Mouse (Mus musculus): ENCODE measurements around the gene Tulp2.
"Not testable (repeated sequence)": the region's sequence is repeated elsewhere in the genome, so short reads cannot be mapped to it uniquely, and the experiment has no call there.

The Tulp2 gene

DNA sequence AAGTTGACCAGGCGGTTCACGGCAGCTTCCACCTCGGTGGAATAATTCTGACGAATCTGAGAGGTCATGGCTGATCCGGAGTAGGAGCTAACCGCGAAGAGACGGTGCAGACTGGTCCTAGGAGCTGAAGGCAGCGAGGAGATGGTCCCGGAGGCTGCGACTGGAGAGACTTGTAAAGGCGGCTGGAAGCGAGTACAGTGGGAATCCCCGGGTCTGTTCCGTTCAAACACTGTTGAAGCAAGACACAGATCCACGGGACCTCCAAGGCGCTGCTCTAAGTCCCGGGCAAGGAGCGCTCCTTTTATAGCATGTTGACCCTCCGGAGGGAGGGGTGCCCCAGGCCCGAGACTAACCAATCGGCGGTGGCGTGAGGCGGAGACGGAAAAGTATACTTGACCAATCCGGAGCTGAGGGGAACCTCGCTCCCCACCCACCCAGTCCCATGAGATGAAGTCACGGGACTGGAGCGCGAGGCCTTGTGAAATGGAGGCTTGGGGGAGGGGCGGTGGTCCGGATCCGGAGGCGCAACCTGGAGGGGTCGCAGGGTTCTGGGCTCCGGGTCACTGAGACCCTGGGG is 22.0 kb upstream of the Tulp2 start, which contains the start of gene Ftl1:
Gene Ftl1, minus strand, starts transcription at position 321 of the 577 bp plus-strand sequence.
- peak; percentile 88 to 89 for DNase-seq (ENCODE audit: low read depth in 2 of 2, low spot score in 2 of 2)

DNA sequence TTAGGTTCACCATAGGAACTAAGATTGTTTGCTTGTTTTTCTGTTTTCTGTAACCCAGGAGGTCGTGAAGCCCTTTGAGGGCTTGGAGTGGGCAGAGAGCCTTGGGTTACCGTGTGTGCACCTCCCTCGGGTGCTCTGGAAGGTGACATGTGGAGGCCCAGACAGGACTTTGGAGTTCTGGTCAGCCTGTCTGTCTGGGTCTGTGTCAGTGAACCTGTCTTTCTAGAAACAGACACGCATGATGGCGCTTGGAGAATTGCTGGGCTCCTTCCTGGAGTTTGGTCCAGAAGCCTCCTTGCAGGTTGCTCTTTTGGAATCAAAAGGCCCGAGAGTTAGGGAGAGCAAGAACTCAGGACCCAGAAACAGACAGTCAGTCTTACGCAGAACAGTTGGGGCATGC is 21.3 kb upstream of the Tulp2 start:
- DNase-seq (ENCODE audit: low read depth in 2 of 2, low spot score in 2 of 2), result no peak

DNA sequence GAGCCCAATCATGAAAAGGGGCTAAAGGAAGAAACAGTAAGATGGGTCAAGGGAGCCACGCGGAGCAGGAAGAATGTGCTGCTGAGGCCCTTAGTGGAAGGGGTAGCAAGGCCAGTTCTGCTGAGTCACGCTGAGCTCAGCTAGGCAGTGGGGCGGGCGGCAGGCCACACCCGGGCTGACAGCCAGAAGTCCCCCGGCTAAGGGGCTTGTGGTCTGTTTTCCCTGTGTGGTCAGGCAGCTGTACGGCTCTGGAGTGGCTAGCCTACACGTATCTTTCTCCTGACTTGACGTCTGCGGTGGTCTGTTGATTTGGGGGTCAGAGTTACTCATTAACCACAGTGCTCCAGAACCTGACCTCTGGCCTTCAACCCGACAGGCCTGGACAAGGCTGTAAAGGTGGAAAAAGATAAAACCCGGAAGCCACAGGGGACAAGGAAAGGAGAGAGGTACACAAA is 20.8 kb upstream of the Tulp2 start:
- no peak for DNase-seq (ENCODE audit: low read depth in 2 of 2, low spot score in 2 of 2)

DNA sequence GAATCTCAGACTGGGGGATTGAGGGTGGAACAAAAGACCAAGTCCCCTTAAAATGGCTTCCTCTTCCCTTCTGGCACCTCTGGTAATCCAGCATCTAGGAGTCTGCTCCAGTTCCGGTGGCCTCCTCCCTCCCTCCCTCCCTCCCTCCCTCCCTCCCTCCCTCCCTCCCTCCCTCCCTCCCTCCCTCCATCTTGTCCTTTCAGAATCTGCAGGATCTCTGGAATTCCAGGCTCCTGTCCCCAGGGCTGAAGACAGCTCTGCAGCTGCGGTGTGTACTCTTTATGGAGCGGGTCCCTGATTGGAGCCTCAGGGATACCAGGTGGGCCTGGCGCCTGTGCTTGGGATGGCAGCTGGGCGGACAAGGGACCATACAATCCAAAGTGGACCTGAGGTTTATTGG is 20.4 kb upstream of the Tulp2 start:
- DNase-seq (ENCODE audit: low read depth in 2 of 2, low spot score in 2 of 2), result no peak

DNA sequence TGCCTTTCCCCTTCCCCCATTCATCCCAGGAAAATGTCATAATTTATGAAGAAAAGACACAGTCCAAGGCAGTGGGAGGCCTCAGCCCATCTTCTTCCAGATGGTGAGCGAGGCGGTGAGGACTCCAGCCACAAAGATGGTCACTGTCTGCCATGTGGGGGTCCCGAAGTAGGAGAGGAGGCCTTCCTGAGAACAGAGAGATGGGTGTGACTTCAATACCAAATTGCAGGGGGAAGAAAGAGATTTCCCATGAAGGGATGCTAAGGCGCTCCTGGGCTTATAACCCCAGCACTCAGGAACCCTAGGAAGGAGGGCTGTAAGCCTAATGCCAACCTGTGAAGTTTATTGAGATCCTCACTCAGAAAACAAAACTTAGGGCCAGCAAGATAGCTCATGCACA is 19.9 kb upstream of the Tulp2 start:
- DNase-seq (ENCODE audit: low read depth in 2 of 2, low spot score in 2 of 2), result no peak

DNA sequence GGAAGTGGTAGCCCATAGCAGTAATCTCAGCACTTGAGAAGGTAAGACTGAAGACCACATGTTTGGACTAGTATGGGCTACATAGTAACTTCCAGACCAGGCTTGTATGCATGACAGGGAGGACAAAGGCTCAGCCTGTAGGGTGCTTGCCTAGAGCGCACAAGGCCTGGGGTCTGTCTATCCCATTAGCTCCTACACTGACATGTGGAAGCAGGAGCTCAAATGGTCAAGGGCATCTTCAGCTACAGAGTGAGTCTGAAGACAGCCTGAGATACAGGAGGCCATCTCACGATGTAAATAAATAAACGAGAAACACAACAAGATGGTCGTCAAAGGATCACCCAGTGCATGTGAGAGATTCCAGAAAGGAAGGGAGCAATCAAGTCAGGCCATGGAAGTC is 19.4 kb upstream of the Tulp2 start:
- no peak for DNase-seq (ENCODE audit: low read depth in 2 of 2, low spot score in 2 of 2)

DNA sequence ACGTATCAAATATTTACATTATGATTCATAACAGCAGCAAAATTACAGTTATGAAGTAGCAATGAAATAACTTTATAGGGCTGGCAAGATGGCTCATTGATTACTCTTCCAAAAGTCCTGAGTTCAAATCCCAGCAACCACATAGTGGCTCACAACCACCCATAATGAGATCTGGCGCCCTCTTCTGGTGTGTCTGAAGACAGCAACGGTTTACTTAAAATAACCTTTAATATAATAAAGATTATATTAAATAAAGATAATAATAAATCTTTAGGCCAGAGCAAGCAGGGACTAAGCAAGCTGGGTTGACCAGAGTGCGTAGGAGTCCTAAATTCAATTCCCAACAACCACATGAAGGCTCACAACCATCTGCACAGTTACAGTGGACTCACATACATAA is 18.8 kb upstream of the Tulp2 start:
- DNase-seq (ENCODE audit: low read depth in 2 of 2, low spot score in 2 of 2), result not testable (repeated sequence)

DNA sequence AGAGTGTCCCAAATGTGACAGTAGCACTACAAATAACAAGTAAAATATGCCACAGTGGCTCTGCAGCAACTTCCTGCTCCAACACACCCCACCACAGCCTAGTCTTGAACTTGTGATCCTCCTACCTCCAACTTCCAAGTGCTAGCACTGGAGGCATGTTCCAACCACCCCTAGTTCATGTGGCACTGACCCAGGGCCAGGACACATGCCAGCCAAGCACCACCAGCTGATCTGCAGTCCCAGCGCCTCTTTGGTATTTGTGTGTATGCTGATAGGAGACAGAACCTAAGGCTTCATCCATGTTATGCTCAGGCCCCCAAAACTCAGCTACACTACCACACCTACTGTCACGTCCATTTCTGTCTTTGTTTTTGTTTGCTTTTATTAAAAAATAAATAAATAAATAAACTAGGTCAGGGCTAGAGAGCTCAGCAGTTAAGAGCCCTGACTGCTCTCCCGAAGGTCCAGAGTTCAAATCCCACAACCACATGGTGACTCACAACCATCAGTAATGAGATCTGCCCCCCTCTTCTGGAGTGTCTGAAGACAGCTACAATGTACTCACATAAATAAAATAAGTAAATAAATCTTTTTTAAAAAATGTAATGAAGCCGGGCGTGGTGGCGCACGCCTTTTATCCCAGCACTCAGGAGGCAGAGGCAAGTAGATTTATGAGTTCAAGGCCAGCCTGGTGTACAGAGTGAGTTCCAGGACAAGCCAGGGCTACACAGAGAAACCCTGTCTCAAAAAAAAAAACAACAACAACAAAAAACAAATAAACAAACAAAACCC is 17.5 kb upstream of the Tulp2 start:
- no peak for DNase-seq (ENCODE audit: low read depth in 2 of 2, low spot score in 2 of 2)

DNA sequence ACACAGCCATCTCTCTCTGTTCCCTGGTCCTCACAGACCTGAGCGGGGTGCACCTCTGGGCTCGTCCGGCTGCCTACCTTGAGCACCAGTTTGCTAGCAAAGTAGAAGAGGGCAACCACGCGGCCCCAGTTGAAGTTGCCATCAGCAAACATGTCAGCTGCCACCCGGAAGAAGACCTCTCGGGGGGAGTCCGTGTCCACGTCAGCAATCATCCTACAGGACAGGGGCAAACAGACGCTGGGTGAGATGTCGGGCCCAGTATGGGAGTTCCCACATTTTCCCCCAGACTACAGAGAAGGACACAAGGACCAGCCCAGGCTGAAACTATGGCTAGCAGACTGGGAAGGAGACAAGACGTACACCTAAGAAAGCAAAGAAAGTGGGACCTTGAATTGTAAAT is 16.6 kb upstream of the Tulp2 start:
- DNase-seq (ENCODE audit: low read depth in 2 of 2, low spot score in 2 of 2), result no peak

DNA sequence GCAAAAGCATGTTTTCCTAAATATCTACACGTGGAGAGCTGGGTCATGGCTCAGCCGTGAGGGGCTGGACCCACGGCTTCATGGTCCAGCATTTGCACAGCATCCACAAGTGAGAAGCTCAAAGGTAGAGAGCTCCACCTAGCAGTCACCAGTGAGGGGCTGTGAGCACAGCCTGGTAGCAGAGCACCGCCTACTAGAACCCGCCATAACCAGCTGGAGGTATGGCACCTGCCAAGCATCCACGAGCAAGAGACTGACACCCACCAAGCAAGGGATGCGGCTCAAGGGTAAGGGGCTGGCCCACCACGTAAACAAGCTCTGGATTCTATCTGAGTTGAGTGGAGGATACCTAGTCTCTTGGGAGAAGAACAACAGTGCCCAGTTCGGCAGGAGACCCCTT is 16.1 kb upstream of the Tulp2 start:
- DNase-seq (ENCODE audit: low read depth in 2 of 2, low spot score in 2 of 2), result no peak

DNA sequence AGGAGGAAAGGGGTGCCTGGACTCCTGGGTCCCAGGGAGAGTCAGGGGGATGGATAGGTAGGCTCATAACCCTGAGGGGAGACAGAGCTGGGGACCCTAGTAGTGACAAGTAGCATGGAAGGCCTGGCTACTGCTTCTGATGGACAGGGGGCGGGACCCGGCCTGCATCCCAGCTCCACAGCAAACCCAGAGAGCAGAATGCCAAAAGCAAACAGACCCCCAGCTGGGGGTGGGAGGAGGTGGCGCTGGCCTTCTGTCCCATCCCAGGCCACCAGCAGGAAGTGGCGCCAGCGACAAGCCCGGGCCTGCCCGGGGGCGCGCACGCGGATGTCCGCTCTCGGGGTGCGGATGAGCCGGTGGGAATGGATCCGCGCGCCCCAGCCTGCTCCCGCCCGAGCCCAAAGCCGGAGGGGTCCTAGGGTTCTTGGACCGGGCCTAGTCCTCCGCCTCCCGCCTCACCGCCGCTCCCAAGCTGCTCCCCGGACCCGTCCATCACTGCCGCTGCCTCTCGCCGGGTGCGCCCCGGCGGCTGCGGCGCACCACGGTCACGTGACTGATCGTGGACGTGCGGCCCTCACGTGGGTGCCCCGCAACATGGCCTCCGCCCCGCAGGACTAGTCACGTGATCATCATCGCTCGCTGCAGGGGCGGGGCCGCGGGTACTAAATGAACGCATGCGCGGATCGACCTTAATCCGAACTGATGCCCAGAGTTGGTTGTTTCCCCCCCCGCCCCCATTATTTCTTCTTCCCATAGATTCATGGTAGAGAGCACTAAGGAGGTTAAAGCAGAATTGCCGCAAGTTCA is 15.2 kb upstream of the Tulp2 start, which contains the start of gene Bax:
Gene Bax, minus strand, starts transcription at position 616 of the 807 bp plus-strand sequence.
- peak; percentile 83 to 91 for DNase-seq (ENCODE audit: low read depth in 2 of 2, low spot score in 2 of 2)

DNA sequence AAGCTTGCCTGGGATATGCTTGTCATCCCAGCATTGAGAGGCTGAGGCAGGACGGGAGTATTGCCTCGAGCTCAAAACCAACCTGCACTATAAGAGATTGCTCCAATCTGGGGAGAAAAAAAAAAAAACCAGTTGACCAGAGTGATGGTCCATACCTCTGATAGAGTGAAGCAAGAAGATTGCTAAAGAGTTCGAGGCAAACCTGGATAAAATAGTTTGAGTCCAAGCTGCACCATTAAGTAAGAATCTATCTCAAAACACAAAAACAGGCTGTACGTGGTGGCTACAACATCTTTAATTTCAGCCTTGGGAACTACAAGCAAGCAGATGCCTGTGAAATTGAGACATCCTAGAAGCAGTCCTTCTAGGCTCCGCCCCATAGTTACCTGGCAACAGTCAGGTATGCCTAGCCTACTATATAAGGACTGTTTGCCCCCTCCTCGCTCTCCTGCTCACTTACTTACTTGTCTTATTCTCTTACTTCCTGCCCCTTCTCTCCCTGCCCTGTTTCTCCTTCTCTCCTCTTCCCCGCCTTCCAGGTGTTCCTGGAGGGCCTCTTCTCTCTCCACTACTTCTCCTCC is 14.5 kb upstream of the Tulp2 start:
- no peak for DNase-seq (ENCODE audit: low read depth in 2 of 2, low spot score in 2 of 2)

DNA sequence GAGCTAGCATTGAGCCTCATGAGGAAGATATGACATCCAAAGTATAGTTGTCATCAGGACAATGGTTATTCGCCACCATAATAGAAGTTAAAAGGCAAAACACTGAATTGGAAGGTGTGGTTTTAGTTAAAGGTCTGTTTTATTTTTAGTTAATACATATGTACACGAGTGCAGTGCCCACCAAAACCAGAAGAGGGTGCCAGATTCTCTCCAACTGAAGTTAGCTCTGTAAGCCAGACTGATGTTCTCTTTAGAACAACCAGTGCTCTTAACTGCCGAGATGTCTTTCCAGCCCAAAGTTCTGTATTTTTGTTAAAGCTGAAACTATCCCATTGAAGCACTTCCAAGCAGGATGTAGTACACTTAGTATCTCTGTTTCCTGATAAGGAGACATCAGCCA is 10.8 kb upstream of the Tulp2 start:
- DNase-seq (ENCODE audit: low read depth in 2 of 2, low spot score in 2 of 2), result peak; percentile 54 to 80

DNA sequence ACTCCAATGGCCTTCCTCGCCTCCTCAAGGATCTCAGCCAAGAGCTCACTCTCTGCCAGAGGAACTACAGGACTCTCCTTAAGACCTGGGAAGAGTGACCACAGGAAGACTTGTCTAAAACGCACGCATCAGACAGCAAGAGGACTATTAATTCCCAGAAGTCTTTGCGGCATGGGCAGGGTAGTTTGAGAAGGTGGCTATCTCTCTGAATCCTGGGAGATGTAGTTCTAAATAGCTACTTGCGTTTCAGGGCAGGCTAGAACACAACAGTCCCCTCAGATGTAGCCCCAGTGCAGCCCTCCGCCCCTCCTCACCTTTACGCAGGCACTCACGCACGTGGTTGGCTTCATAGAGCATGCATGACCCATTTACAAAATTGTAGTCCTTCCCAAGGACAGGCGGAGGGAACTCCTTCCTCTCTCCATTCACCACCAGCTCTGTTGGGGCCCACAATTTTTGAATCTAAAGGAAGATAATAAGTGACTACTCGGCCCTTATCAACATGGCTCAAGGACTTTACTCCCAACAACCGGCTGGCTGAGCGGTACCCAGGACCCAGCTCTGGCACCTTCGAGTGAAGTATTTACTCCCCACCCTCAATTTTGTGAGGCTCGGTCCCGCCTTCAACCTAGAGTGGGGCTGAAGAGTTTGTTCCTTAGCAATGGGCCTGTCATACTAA is 6.2 kb upstream of the Tulp2 start:
- DNase-seq (ENCODE audit: low read depth in 2 of 2, low spot score in 2 of 2), result no peak

DNA sequence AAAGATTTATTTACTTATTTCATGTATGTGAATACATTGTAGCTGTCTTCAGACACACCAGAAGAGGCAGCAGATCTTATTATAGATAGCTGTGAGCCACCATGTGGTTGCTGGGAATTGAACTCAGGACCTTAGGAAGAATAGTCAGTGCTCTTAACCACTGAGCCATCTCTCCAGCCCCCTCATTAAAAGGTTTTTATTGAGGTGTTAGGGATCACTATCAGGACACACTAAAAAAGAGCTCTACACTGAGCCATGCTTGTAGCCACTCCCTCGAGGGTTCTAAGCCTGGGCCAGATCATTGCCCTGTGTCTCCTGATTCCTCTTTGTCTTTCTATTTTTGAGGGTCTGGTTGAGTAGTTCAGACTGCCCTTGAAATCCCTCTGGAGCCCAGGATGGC is 5.2 kb upstream of the Tulp2 start:
- DNase-seq (ENCODE audit: low read depth in 2 of 2, low spot score in 2 of 2), result no peak

DNA sequence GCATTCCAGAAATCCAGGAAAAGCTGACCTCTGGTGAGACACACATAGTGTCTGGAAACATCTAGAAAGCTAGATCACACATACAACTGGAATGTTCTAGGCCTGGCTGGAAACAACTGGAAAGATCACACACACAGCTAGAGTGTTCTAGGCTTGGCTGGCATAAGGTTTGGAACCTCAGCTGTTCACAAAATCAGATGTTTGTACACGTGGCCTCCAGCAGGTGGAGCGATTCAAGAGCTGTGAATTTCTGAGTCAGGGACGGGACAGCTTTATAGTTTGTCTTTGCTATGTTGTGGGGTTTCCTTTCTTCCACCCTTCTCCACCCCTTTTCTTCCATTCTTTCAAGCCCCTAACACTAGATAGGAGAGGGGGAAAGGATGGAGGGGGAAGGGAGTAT is 4.7 kb upstream of the Tulp2 start:
- peak; percentile 42 to 64 for DNase-seq (ENCODE audit: low read depth in 2 of 2, low spot score in 2 of 2)

DNA sequence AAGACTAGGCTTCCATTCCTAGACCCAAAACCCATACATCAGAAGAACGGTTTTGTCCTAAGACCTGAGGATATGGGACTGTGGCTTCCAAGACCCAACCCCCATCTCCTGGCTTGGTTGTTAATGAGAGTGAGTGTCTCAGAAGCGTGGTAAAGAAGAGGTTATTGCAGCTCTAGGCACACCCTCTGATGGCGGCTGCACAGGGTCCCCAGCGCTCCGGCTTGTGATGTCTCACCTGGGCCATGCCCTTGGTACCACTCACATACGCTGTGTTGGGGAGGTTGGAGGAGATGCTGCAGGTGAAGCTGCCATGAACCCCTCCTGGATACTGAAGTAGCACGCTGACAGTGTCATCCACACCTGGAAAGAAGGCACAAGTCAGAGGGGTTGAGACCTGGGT is 2.9 kb upstream of the Tulp2 start:
- DNase-seq (ENCODE audit: low read depth in 2 of 2, low spot score in 2 of 2), result no peak

DNA sequence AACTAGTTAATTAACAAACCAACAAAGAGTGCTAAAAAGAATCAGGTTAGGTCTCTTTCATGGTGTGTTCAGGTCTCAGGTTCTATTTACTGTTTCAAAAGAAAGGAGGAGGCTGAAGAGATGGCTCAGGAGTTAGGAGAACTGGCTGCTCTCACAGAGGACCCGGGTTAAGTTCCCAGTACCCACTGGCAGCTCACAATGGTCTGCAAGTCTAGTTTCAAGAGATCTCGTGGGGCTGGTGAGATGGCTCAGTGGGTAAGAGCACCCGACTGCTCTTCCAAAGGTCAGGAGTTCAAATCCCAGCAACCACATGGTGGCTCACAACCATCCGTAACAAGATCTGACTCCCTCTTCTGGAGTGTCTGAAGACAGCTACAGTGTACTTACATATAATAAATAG is 1.4 kb upstream of the Tulp2 start:
- not testable (repeated sequence) for DNase-seq (ENCODE audit: low read depth in 2 of 2, low spot score in 2 of 2)

DNA sequence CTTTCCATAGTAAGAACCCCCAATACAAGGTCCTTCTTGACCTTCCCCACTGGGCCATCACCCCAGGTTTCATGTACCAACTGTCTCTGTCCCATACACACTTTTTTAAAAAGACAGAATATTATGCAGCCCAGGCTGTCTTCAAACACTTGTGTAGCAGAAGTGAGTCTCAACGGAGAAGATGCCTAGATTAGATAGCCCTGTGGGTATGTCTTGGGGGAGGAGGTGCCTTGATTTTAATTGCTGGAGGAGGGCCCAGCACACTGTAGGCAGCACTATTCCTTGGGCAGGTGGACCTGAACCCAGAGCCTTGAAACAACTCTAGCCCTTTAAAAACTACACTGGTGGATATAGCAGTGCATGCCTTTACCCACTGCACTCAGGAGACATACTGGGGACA is 489 bp downstream of the Tulp2 start:
- no peak for DNase-seq (ENCODE audit: low read depth in 2 of 2, low spot score in 2 of 2)

DNA sequence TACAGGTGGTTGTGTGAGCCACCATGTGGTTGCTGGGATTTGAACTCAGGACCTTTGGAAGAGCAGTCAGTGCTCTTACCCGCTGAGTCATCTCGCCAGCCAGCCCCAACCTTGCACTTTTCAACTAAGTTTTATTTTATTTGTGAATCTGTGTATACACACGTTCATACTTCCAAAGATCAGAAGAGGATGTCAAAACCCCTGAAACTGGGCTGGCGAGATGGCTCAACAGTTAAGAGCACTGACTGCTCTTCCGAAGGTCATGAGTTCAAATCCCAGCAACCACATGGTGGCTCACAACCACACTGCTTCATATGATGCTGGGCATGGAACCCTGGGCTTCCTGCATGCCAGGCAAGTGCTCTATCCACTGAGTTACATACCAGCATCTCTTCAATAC is 3.3 kb downstream of the Tulp2 start:
- not testable (repeated sequence) for DNase-seq (ENCODE audit: low read depth in 2 of 2, low spot score in 2 of 2)

DNA sequence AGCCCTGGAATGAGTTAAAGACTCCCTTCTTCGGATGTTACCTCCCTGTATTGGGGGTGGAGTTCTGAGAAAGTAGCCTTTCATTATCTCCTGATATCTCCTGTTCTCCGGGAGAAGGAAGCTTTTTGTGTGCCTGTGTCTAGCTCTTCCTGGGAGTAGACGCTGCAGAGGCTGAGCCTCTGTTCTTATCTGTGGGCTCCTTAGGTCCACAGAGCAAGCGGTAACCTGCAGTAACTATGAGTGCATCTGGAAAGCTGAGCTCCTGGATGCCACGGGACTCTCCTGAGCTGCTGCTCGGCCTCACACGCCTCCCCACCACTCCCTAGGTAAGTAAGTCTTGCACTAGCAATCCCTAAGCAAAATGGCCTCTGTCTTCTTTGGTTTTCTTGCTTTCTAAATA is 4.5 kb downstream of the Tulp2 start:
- no peak for DNase-seq (ENCODE audit: low read depth in 2 of 2, low spot score in 2 of 2)

Data from CD8-positive naive resting alpha-beta T cell, adult 2 months (primary cell).